Mouse (Mus musculus): ENCODE measurements at regions not wholly inside any gene's neighbourhood (a gene's known extent, or its start where the extent isn't known, plus 50 kb on each side); places are given as distances from the start of the nearest gene placed in this dataset.

GRCm38 (mm10) chr8:89755951-89756350, 592.2 kb downstream of the Tox3 start:
- no peak for DNase-seq (ENCODE audit: low spot score in 2 of 2)

DNA sequence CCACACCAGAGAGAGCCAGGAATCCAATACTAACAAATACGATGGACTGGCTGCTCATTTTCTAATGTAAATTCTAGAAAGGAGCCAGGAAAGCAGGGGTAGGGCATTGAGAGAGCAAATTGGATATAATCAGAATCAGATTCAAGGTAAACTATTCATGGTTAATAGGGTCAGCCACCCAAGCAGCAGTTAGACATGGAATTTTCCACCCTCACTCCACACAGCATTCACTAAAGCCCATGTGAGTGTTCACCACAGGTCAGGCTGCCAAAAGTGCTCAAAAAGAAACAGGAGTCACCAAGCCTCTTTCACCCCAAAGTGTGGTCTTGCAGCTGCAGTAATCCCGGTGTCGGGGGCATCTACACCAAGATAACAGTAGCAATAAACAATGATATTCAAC, 596.9 kb downstream of the Tox3 start:
- DNase-seq (ENCODE audit: low spot score in 2 of 2), result no peak

- DNase-seq (ENCODE audit: low spot score in 2 of 2), result no peak
Measured at GRCm38 (mm10) chr8:89747726-89748125, 600.4 kb downstream of the Tox3 start.

DNA sequence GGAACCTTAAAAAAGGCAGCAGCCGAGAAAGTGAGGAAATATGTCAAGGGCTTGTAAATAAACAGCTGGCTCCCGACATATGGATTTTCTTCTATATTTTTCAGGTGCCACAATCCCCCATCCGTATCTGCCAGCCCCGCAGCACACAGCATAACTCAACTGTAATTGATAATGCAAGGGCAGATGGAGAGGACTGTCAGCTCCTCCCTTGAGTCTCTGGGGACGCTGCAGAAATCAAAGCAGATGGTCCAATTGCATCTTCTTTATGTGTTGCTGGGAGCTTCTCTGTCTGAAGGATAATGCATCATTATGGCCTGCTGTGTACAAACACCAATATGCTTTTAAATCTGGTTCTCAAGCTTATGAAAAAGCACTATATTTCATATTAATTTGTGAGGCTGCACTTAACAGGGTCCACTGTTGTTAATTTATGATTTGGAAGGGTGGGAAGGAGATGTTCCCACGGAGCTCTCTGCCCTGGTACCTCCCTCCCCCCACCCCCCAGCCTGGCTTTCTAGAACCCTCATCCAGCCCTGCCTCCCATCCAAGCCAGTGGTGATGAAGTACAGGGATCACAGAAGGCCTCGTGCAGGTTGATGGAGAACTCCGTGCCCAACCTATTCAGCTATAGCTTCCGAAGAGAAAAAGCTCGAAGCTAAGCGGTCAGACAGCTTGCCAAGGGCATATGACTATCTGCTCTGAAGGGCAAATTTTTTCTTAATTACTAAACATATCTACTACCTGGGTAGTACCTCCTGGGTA, 603.7 kb downstream of the Tox3 start:
- DNase-seq (ENCODE audit: low spot score in 2 of 2), result no peak

DNA sequence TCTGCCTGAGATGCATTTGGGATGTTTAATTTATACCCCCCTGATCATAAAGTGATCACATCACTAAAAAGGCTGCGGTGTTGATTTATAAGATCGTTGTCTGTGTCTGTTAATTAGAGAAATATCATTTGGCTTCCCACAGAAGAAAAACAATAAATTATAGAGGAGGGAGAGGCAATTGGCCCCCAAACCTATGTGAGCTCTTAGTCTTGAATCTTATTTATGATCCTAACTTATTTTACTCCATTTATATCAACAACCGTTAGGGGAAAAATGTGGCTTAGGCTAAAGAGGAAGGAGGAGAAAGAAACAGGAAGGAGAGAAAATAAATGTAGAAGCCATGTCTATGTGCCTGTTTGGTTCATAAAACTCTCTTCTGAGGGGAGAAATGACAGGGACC, 609.5 kb downstream of the Tox3 start:
- DNase-seq (ENCODE audit: low spot score in 2 of 2), result no peak

- no peak for DNase-seq (ENCODE audit: low spot score in 2 of 2)
Measured at GRCm38 (mm10) chr8:89737636-89738035, 610.5 kb downstream of the Tox3 start.

DNA sequence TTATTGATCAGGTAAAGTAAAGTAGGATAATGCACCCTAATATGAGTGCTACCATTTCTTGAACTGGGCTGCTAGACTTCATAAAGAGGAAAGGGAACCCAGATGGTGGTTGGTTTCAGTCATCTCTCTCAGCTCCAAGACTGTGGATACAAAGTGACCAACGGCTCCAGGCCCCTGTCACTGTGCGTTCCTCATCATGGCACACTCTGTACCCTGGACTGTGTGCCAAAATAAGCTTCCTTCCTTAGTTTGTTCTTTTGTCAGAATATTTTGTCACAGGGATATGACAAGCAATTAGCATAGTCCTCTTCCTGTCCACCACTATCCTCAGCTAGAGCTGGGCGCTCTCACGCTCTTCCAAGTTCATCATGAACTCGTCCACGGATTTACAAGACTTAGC, 620.9 kb downstream of the Tox3 start:
- no peak for DNase-seq (ENCODE audit: low spot score in 2 of 2)

GRCm38 (mm10) chr8:89721684-89722305, 626.3 kb downstream of the Tox3 start:
- DNase-seq (ENCODE audit: low spot score in 2 of 2), result no peak

DNA sequence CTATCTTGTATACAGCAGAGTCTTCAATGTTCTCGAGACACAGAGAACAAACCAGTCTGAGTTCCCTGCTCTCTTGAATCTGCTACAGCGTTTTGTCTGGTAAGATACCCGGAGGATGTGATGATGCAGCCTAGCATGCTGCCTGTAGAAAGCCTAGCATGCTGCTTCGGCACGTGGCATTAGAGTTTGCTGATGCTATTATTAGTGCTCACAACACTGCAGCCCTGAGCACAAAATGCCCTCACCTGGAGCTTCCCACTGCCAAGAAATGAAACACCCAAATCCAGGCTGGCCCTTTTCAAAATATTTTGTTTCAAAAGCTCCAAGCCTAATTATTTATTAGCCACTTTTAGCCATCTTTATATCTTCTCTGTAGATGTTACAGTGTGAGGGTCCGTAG, 634.3 kb downstream of the Tox3 start:
- no peak for DNase-seq (ENCODE audit: low spot score in 2 of 2)

DNA sequence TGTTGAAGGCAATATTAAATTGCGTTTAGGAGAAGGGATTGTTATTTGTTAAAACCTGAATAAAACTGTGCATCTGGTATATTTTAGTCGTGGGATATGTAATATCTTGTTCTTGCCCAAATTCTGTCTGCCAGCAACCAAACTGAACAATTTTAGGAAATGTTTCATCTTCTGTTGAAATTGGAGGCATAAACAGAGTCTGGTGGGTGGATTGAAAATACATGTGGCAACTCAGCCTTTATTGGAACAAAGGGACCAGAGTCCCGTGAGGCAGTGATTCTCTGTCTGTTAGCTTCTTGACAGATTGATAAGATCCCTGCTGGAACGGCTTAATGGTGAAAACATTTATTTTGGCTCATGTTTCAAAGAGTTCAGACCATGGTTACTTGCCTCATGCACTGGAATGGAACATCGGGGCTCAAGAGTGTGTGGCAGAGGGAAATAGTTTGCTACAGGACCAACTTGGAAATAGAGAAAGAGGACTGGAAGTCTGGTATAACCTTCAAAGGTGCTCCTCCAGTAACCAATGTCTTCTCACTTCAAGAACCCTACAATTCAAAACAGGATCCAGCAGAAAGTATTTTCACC, 640.7 kb downstream of the Tox3 start:
- DNase-seq (ENCODE audit: low spot score in 2 of 2), result no peak

GRCm38 (mm10) chr8:89685696-89686095, 641.7 kb upstream of the Sall1 start:
- DNase-seq (ENCODE audit: low spot score in 2 of 2), result no peak

DNA sequence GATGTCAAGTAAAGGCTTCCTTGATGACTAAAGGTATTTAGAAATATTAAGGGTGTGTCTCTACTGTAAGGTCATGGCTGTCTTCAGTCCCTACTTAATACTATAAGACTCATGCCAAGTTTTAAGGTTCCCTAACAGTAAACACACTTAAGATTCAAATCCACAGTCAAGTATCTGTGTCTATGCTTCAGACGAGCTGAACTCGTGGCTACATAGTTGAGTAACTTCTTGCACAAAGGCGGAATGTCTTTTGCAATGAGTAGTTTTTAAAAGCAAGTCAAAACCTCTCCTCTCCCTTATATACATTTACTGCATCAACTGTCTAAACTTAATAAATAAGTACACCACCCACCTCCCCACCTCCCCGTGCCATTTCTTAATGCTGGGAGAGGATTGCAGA, 637.0 kb upstream of the Sall1 start:
- DNase-seq (ENCODE audit: low spot score in 2 of 2), result no peak

- DNase-seq (ENCODE audit: low spot score in 2 of 2), result no peak
Measured at GRCm38 (mm10) chr8:89680341-89680740, 636.4 kb upstream of the Sall1 start.

GRCm38 (mm10) chr8:89679551-89679950, 635.6 kb upstream of the Sall1 start:
- no peak for DNase-seq (ENCODE audit: low spot score in 2 of 2)

- no peak for DNase-seq (ENCODE audit: low spot score in 2 of 2)
Measured at GRCm38 (mm10) chr8:89677266-89677665, 633.3 kb upstream of the Sall1 start.

- DNase-seq (ENCODE audit: low spot score in 2 of 2), result no peak
Measured at GRCm38 (mm10) chr8:89673911-89674310, 629.9 kb upstream of the Sall1 start.

GRCm38 (mm10) chr8:89672631-89673030, 628.7 kb upstream of the Sall1 start:
- no peak for DNase-seq (ENCODE audit: low spot score in 2 of 2)

DNA sequence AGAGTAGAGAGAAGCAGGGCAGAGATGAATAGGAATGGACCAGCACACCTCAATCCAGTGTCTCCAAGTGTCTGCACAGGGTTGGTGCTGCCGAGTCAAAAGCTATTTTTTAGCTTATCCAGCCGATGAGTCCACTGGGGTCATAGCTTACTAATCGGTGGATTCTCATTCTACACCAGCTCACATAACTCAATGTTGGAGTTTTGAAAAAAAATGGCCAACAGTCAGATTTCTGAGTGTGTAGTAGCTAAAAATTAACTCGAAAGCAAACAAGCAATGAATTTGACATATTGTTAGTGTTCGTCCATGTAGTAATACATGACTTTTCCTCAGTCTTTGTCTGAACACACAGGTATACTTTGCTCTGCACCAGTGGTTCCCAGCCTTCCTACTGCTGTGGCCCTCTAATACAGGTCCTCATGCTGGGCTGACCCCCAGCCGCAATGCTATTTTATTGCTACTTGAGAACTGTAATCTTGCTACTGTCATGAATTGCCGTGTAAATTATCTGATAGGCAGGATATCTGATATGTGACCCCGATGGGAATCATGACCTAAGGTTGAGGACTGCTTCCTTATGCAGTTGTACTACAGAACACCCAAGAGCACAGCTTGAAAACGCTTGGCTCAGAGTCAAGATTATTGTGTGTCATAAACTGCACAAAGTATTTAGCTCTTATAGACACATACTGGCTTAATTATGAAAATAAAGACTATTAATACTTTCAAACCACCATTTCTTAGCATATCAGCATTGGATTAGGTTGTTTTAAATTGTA, 621.1 kb upstream of the Sall1 start:
- DNase-seq (ENCODE audit: low spot score in 2 of 2), result no peak

GRCm38 (mm10) chr8:89663859-89664258, 619.9 kb upstream of the Sall1 start:
- DNase-seq (ENCODE audit: low spot score in 2 of 2), result no peak

DNA sequence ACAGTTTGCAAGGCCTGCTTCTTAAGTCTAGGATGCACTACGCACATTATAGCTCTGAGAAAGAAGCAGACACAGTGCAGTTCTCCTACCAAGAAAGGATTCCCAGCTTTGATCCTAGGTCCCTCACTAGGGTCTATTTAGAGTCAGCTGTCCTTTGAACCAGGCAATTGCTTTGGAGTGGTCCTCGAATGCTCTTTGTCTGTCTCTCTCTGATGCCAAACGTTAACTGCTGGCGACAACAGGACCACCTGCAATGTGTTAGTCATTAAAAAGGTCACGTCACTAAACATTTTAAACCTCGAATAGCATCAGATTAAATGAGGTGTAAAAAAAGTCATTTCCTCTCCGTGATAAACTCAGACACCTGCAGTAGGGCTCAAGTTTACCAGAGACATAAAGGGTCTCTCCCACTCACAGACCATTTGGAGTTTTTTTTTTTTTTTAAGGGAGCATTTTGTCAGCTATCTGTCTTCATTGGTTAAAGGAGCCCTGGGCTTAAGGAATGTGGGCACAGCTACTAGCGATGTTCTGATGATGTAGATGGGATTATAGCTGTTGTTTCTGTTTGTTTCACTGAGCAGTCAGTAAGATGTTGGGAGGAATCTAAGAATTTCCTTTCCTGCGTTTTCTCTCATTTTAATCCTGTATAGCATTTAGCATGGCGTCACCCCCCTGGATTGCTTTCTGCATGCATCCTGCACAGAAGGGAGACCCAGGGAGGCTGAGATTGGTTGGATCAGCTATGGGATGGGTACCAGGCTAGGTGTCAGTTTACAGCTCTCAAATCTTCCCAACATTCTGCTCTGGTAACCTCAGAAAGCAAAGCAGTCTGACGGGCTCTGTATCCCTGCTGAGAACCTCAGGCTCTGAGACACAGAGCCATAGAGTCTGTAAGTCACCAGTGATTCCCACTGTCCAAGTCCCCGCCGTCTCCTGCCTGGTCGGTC, 615.3 kb upstream of the Sall1 start:
- DNase-seq (ENCODE audit: low spot score in 2 of 2), result no peak

DNA sequence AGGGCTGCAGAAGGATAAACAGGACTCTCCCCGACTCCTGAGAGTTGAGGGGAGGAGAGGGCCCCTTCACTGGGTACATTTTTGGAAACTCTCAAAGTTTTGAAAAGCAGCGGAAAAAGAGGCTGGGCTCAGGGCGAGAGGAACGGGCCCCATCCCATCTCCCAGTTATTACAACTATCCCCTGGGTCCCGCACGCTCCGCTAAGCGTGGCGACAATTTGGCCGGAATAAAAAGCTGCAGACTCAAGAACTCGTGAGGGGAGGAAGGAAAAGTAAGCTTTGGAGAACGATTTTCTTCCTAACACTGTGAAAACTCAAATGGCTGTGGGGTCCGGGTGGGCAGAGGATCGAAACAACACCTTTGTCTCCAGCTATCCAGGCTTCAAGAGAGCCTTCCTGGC, 611.4 kb upstream of the Sall1 start:
- no peak for DNase-seq (ENCODE audit: low spot score in 2 of 2)

All from frontal cortex, postnatal 25 days (tissue).